In the genomic region with DNA sequence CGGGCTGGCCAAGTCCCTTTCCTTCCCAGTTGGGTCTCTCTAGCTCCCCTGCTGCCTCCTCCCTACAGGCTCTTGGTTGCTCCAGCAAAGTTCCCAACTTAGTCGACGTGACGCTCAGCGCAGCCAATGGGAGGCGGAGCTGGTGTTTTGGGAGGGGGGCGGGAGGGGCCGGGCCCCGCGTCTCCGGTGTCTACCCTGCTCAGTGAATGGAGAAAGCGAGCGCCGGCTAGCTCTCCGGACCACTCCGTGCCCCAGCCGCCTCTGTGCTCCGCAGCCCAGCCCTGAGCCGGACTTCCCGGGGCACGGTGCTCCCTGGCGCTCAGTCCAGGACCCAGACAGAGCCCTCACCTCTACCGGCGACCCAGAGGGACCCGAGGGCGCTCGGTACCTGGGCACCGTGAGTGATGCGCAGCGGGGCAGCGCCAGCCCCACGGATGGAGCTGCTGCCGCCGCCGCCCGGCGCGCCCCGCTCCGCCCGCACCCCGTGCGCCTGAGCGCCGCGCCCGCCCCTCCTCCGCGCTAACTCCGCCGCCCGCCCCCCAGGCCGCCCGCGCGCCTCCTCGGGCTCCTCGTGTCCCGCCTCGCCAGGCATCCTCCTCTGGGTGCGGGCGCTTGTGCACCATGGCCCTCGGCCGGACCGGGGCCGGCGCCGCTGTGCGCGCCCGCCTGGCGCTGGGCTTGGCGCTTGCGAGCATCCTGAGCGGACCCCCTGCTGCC, we compare ENCODE assay signal across 8 mouse cellular contexts. TPM values are rescaled to one million over a fixed set of nuclear protein-coding genes. Genes with fewer than 3 reads are reported as not detected.
DNase-seq lines count a peak whose midpoint lies in the region; ATAC-seq and TF ChIP-seq lines count a peak whose summit lies in the region.

A gene (plus strand): TSS at position 331 of the 717 bp plus-strand sequence.

- H3K9ac ChIP-seq in hindbrain, embryonic 16.5 days (ENCODE audit: low read depth, low read length): peak within 1 kb of the TSS; percentile 70
- peak within 1 kb of the TSS; percentile 56 for H3K9ac ChIP-seq in stomach, postnatal 0 days (ENCODE audit: low read length)

- peaks cover 14% of the 10 kb centered on the region for H3K4me1 ChIP-seq in hindbrain, embryonic 16.5 days (ENCODE audit: control insufficient read depth, insufficient read depth, low read depth, low read length)
- H3K4me1 ChIP-seq in midbrain, embryonic 10.5 days: peaks cover 75% of the 10 kb centered on the region
- no peaks in the 10 kb centered on the region for H3K4me1 ChIP-seq in stomach, postnatal 0 days (replicated peaks; ENCODE audit: control insufficient read depth, insufficient read depth)

- WGBS in hindbrain, embryonic 16.5 days: 0% methylated on average over 52 of the region's 75 CpGs
- under 1% methylated on average over 68 of the region's 75 CpGs for WGBS in midbrain, embryonic 10.5 days
- WGBS in stomach, postnatal 0 days: 1% methylated on average over 48 of the region's 75 CpGs

- DNase-seq in adrenal gland, postnatal 10 days: peak; percentile 80
- peak; percentile 61 to 70 for DNase-seq in cerebellum, postnatal 14 days
- DNase-seq in gastrocnemius, postnatal 14 days: peak; percentile 57
- peak in 1 of 2 experiments; percentile 73 for DNase-seq in left cerebral cortex, postnatal 25 days (ENCODE audit: low spot score in 2 of 2)
- peak; percentile 81 for DNase-seq in midbrain, embryonic 10.5 days (ENCODE audit: low spot score)
- DNase-seq in stomach, postnatal 0 days (ENCODE audit: low spot score): peak; percentile 45
- no peak for DNase-seq in B cell, adult 2 months

- peak within 1 kb of the TSS; percentile 70 for H3K4me3 ChIP-seq in hindbrain, embryonic 16.5 days (ENCODE audit: low read length)
- H3K4me3 ChIP-seq in midbrain, embryonic 10.5 days: peak within 1 kb of the TSS; percentile 75
- H3K4me3 ChIP-seq in stomach, postnatal 0 days (ENCODE audit: low read depth, low read length): peak within 1 kb of the TSS; percentile 54

- H3K9me3 ChIP-seq in hindbrain, embryonic 16.5 days (ENCODE audit: control insufficient read depth, low read length): no peaks in the 10 kb centered on the region
- no peaks in the 10 kb centered on the region for H3K9me3 ChIP-seq in midbrain, embryonic 10.5 days (replicated peaks)
- no peaks in the 10 kb centered on the region for H3K9me3 ChIP-seq in stomach, postnatal 0 days (ENCODE audit: control insufficient read depth, low read length)

- TF ChIP-seq EP300 in stomach, postnatal 0 days (optimal IDR thresholded peaks at IDR 0.05): no peak

- intact Hi-C loops in gastrocnemius, postnatal 14 days (cut with DNase I; ENCODE audit: low total_unique reads): no loop called here
- intact Hi-C loops in left cerebral cortex, postnatal 25 days (cut with DNase I): loop anchor here (1.0 to 10.0 kb wide), 6 partner anchors 56 to 544 kb away; no protein-coding TSS in a partner anchor

- no peaks in the 10 kb centered on the region for H3K36me3 ChIP-seq in hindbrain, embryonic 16.5 days (ENCODE audit: control insufficient read depth, insufficient read depth, low read length)
- no peaks in the 10 kb centered on the region for H3K36me3 ChIP-seq in midbrain, embryonic 10.5 days
- H3K36me3 ChIP-seq in stomach, postnatal 0 days (ENCODE audit: control insufficient read depth, insufficient read depth, low read length): no peaks in the 10 kb centered on the region

- peak within 1 kb of the TSS; percentile 99 for H3K4me2 ChIP-seq in hindbrain, embryonic 16.5 days (ENCODE audit: low read length)
- peak within 1 kb of the TSS; percentile 69 for H3K4me2 ChIP-seq in stomach, postnatal 0 days (replicated peaks; ENCODE audit: low read depth)

- H3K27ac ChIP-seq in hindbrain, embryonic 16.5 days (ENCODE audit: low read depth, low read length): peak within 1 kb of the TSS; percentile 34; the same call in 1 of the 2 replicates
- peak within 1 kb of the TSS; percentile 79 for H3K27ac ChIP-seq in midbrain, embryonic 10.5 days (replicated peaks)
- peak within 1 kb of the TSS; percentile 18; the same call in 1 of the 2 replicates for H3K27ac ChIP-seq in stomach, postnatal 0 days (replicated peaks)

- peak; percentile 51 for TF ChIP-seq CTCF in stomach, postnatal 0 days (IDR thresholded peaks at IDR 0.05; ENCODE audit: low read depth)

- ATAC-seq in hindbrain, embryonic 16.5 days: peak; percentile 83
- ATAC-seq in stomach, postnatal 0 days (ENCODE audit: low FRiP score, low TSS enrichment): peak; percentile 78

- H3K27me3 ChIP-seq in hindbrain, embryonic 16.5 days (replicated peaks; ENCODE audit: control insufficient read depth, insufficient read depth, low read length): peaks cover 16% of the 10 kb centered on the region
- peaks cover 96% of the 10 kb centered on the region for H3K27me3 ChIP-seq in midbrain, embryonic 10.5 days (ENCODE audit: low read depth, poor library complexity, severe bottlenecking)
- peaks cover 2% of the 10 kb centered on the region; the same call in 1 of the 2 replicates for H3K27me3 ChIP-seq in stomach, postnatal 0 days (ENCODE audit: control insufficient read depth, insufficient read depth, low read length)

RNA-seq across cellular contexts. Expression of the gene that starts here (rescaled TPM):
- total RNA-seq in adrenal gland, postnatal 10 days (2021): 10 to 100 TPM; 36.9 to 45.0 TPM
- total RNA-seq in gastrocnemius, postnatal 14 days (2021): 10 to 100 TPM; 11.0 to 12.1 TPM
- 9.0 and 14.8 TPM in 2 replicates for polyA plus RNA-seq in hindbrain, embryonic 16.5 days (2015; fragmentation: Nextera tagmentation; extraction: Ambion mirVana)
- 10 to 100 TPM; 56.9 to 64.1 TPM for total RNA-seq in left cerebral cortex, postnatal 25 days (2021)
- polyA plus RNA-seq in midbrain, embryonic 10.5 days (2016; fragmentation: Nextera tagmentation; extraction: Ambion mirVana): 15.0 and 19.6 TPM in 2 replicates
- 8.1 and 8.2 TPM in 2 replicates for polyA plus RNA-seq in stomach, postnatal 0 days (2015; fragmentation: Nextera tagmentation; extraction: Ambion mirVana)

Comparison
In these comparisons a context has a peak if more than half of its experiments do, and no peak if none do; other contexts are left out.
1. DNase-seq: peak in adrenal gland, postnatal 10 days (single experiment), cerebellum, postnatal 14 days (2 of 2), gastrocnemius, postnatal 14 days (single experiment), midbrain, embryonic 10.5 days (single experiment) and stomach, postnatal 0 days (single experiment); none in B cell, adult 2 months (0 of 2).
2. H3K27ac ChIP-seq: peak in every context shown above with its lines; median percentile 79 in midbrain, embryonic 10.5 days; 34 in hindbrain, embryonic 16.5 days; 18 in stomach, postnatal 0 days.
3. Peak in every context shown above with its lines, with median percentiles within 50 percentile points of each other: H3K4me3 ChIP-seq.